Mouse (Mus musculus): Measurements from ENCODE around the gene Itga6.

The Itga6 gene

GRCm38 (mm10) chr2:71734792-71735392, 10.5 kb upstream of the Itga6 start:
- DNase-seq: no peak

DNA sequence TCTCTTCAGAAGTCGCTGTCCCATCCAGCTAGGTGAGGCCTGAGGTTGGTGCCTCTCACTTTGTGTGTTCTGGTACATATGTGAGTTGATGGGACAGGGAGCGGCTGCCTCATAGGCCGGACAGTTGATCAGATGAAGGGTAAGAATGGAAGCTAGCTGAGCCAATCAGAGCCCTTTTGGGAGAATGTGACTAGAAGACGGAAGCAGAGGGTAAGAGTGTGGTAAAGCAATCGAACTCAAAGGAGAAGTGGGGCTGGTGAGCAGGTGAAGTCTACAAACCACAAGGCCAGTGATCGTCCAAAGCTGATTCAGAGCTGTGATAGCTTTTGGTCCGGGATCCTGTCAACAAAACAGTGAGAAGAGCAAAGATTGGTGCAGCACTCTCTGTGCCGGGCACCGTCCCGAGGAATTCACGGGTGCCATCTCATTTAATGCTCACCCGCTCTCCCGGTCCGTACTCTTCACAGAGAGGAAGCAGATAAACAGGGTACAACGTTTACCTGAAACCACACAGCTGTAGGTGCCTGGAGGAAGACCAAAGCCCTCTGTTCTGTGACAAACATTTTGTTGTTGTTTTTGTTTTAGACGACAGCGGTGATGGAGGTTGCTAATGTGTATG, 9.8 kb upstream of the Itga6 start:
- DNase-seq: no peak

DNA sequence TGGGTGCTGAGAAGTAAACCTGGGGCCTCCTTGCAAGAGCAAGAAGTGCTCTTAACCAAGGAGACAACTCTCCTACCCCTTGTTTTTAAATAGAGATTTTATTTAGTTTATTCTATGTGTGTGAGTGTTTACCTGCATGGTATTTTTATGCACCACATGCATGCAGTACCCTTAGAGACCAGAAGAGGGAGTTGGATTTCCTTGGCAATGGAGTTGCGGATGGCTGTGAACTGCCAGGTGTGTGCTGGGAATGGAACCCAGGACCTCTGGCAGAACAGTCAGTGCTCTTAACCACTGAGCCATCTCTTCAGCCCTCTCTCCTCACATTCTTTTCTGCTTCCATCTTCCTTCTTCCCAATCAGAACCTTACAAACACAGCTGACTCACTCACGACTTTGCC, 9.2 kb upstream of the Itga6 start:
- no peak for DNase-seq

GRCm38 (mm10) chr2:71739173-71739860, 6.1 kb upstream of the Itga6 start:
- DNase-seq: no peak

- DNase-seq: no peak
Observed at GRCm38 (mm10) chr2:71742557-71742956, 2.9 kb upstream of the Itga6 start.

GRCm38 (mm10) chr2:71743377-71743776, 2.0 kb upstream of the Itga6 start:
- no peak for DNase-seq

DNA sequence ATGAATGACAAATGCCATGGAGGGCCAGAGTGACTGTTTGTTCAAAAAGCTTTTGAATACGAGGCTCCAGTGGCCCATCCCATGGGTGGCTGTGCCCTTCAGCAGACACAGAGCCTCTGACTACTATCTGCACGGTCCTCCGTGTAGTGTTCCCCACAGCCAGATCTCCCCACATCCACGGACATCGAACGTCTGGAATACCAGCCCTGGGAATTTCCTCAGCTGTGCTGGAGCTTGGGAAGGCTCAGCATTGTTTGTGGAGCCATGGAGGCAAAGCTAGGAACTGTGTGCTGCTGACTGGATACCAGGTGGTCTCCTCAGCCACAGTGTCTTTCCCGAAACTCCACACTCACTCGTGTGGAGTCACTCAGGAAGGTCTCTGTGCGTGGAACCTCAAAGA, 1.1 kb upstream of the Itga6 start:
- no peak for DNase-seq

- DNase-seq: peak; percentile 43
Observed at GRCm38 (mm10) chr2:71744861-71745507, 432 bp upstream of the Itga6 start.

- no peak for DNase-seq
Observed at GRCm38 (mm10) chr2:71748451-71748850, 3.0 kb downstream of the Itga6 start.

DNA sequence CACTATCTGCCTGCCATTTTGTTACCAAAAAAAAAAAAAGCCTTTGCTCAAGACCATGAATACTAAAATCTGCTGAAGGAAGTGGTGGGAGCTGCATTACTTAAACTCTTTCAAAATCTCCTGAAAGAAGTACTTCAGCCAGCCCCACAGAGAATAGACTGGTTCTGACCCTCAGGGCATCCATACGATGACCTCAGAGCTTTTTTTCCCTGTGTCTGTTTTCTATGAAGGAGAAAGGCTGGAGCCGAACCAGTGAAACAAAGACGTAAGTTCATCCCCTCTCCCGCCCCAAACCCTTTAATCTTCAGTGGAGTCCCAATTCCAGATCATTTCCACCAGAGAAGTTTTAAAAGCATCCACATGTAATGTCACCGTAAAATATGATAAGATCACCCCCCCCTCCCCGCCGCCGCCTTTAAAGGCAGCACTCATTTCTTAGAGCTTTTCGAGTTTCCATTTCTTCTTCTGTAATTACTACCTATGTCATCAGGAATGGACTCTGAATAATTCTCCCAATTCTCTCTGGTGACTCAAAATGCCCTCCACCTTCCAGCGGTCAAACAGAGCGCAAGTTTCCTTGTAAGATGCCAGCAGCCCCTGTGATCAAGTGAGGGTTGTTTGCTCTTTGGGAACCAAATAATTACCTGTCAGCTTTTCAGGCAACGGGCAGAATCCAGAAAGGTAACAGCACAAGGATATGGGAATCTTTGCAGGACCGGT, 4.1 kb downstream of the Itga6 start:
- DNase-seq: no peak

DNA sequence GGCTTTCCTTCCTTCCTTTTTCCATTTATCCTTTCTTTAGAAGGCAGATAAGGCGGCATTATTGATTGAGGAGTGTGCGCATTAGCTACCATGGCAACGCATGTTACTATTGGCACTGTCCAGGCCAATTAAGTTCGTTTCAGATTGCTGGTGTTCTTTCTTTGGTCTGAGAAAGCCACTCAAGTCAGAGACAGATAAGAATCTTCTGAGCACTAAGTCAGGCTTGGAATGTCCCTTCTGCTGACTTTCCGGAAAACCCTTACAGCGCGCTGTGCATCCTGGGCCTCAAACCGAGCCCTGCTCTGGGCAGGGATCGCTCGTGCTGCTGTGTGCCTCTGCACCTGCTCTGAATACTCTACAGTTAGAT, 4.7 kb downstream of the Itga6 start:
- no peak for DNase-seq

DNA sequence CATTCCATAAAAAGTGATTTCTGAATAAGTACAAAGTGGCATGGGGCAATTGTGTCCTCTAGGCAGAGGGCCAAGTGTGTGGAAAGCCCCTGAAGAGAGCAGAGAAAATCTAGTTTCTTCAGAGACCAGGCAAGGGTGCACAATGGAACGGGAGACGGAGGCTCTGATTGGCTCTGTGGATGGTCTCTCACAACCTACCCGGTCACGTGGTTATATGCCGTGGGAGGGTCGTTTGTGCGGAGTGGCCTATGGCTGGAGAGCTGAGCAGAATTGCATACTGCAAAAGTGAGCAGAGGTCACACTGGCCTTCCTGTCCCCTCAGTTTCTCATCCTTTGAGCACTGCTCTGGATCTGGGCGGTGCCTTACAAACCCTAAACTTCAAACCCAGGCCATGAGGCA, 5.9 kb downstream of the Itga6 start:
- peak; percentile 23 for DNase-seq

- no peak for DNase-seq
Observed at GRCm38 (mm10) chr2:71751863-71752262, 6.4 kb downstream of the Itga6 start.

GRCm38 (mm10) chr2:71752383-71752782, 7.0 kb downstream of the Itga6 start:
- DNase-seq: peak; percentile 12

DNA sequence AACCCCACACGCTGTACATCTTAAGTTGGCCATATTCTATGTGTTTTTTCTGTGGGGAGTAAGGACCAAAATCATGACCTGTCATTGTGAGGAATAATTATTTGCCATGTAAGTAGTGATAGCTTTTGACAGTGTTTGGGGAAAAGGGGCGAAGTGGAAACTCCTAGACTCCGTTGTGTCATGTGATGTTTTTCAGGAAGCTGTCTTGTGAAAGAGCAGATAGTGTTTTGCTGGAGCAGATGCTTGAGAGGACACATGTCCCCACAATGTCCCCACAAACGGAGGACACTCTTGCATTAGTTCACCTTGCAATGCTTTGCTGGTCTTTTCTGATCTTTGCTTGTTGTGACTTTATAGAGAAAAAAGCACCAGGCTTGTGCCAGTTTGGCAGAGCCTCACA, 7.7 kb downstream of the Itga6 start:
- no peak for DNase-seq

DNA sequence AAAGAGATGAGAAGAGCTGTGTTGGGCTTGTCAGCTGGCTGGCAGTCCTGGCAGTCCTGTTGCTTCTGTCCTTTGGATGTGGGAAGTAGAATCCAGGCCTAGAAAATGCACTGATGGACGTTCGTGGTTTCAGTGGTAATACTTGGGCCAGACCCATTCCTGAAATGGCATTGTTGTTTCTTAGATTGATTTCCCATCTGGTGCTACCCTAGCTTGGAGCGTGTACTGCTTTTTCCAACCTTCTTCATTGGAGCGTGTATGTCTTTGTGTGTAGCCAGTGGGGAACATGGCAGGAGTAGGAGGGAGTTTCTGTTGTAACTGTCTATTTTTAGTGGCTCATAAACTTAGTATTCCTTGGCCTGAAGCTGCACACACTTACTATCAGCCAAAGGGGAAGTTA, 10.3 kb downstream of the Itga6 start:
- DNase-seq: no peak

DNA sequence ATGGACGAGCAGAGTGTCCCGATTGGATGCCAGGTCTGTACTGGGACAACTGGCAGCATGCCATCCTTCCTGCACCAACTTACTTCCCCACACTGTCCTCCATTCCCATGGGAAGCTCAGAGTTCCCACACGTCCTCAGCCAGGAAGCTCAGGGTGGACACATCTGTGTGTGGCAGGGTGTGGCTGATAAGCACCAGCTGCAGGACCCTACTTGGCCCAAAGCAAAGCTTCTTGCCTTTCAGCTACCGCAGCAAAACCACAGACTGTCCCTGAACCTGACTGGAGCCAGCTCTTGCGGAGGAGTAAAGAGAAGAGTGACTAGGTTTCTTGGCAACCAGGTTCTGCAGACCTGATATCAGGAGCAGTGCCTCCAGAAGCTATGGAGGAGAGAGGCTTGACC, 11.7 kb downstream of the Itga6 start:
- DNase-seq: no peak

DNA sequence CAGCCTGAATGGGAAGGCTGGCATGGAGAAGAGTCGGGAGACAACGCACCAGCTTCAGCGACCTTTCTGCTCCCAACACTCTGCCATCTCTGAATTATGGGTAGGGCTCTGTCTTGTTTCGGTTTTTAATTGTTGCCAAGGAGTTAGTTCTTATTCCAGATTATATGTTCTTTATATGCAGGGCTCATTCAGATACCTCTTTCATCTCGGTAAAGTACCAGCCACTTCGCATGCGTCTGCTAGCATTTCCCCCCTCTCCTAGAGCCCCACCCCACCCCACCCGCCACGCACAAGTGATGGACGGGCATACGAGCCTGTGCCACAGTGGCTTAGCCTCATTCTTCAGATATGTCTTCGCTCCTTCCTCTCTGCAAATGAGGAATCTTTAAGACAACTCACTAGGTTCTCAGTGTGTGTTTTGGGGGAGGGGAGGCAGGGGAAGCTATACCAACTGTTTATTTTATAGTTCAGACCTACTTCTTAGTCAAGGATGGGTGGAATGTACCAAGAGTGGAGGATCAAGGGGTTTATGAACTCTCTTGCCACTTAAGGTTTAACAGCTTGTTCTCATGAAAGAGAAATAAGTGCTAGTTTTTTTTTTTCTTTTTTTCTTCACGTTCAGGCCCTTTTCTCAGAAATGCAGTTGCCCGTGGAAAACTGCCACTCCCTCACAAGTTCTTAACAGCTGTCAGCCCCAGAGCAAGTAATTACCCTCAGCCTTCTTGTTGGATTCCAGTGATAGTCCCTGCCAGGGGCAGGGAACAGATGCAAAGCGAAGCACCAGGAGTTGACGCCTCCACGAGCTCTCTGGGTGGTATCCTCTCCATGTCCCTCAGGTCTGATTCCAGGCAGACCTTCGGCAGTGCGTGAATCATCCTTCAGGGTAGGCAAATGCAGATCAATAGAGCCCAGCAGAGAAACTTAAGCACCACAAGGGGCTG, 13.4 kb downstream of the Itga6 start:
- DNase-seq: no peak

GRCm38 (mm10) chr2:71760091-71760490, 14.7 kb downstream of the Itga6 start:
- no peak for DNase-seq

DNA sequence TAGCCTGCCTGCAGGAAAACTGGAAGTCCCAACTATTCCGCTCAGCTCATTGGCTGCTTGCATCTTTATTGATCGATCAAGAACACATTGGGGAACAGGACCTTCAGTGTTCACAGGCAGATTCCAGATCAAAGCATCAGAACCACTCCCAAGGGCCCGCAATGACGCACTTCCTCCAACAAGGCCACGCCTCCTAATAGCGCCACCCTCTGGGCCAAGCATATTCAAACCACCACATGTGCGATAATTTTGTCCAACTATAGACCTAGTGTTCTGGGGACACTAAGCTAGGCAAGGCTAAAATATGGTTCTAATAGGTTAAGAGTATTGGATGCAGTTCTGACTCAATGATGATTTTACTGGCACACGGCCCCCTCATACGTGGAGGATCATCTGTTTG, 15.7 kb downstream of the Itga6 start:
- no peak for DNase-seq

GRCm38 (mm10) chr2:71764525-71764924, 19.1 kb downstream of the Itga6 start:
- no peak for DNase-seq

Data from liver (tissue).